Mouse (Mus musculus): ENCODE measurements at regions not wholly inside any gene's neighbourhood (a gene's known extent, or its start where the extent isn't known, plus 50 kb on each side); places are given as distances from the start of the nearest gene placed in this dataset.

DNA sequence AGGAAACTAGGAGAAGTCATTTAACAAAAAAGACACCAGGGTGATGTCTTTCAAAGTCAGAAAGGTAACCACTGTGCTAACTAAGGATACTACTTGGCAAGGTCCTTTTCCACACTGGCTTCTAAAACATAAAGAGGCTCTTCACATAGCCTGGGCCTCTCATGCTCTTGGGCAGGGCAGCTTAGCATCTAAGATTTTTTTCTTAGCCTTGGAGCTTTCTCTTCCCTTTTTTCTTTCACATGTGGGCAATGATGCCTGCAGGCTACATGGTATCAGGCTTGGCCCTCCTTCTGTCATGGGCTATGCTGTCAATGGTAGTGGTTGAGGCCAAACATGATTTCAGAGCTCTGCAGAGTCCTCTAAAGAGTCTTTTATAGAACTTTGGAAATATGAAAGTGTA lies 60.6 kb downstream of the Serpinb6d start:
- H3K79me2 ChIP-seq (ENCODE audit: control insufficient read depth, insufficient read depth, low read length, poor library complexity): no peaks in the 10 kb centered on the region
- H3K27me3 ChIP-seq (ENCODE audit: control insufficient read depth in 1 of 2, insufficient read depth in 2 of 2, low read length in 2 of 2): no peaks in the 10 kb centered on the region
- DNase-seq (ENCODE audit: low read depth, low spot score): no peak
- no peaks in the 10 kb centered on the region for H3K4me1 ChIP-seq (ENCODE audit: control insufficient read depth in 1 of 2, insufficient read depth in 2 of 2, low read length in 2 of 2)
- H3K36me3 ChIP-seq (ENCODE audit: control insufficient read depth in 1 of 2, insufficient read depth in 2 of 2, low read length in 2 of 2): no peaks in the 10 kb centered on the region
- no peaks in the 10 kb centered on the region for H3K9me3 ChIP-seq (replicated peaks; ENCODE audit: insufficient read depth, low read length)
- TF ChIP-seq UBTF (IDR thresholded peaks at IDR 0.05; ENCODE audit: borderline replicate concordance, insufficient read depth, low read depth, low read length) (no peak), TCF12 (IDR thresholded peaks at IDR 0.05; ENCODE audit: low read depth, low read length) (no peak), RAD21 (IDR thresholded peaks at IDR 0.05; ENCODE audit: low read depth, low read length) (no peak), ZKSCAN1 (IDR thresholded peaks at IDR 0.05; ENCODE audit: low read depth, low read length) (no peak), MYB (IDR thresholded peaks at IDR 0.05; ENCODE audit: low read depth, low read length) (no peak), BHLHE40 (IDR thresholded peaks at IDR 0.05; ENCODE audit: borderline replicate concordance, low read depth, low read length) (no peak), ZNF384 (IDR thresholded peaks at IDR 0.05; ENCODE audit: low read depth, low read length) (no peak), POLR2AphosphoS2 (IDR thresholded peaks at IDR 0.05; ENCODE audit: low read length) (no peak), KAT2A (conservative IDR thresholded peaks at IDR 0.05; ENCODE audit: low read depth, low read length) (no peak), NRF1 (IDR thresholded peaks at IDR 0.05; ENCODE audit: insufficient read depth, low read depth, low read length, poor library complexity, severe bottlenecking) (no peak), JUND (IDR thresholded peaks at IDR 0.05; ENCODE audit: low read depth, low read length) (no peak), TBP (IDR thresholded peaks at IDR 0.05; ENCODE audit: low read depth, low read length) (no peak), SMC3 (IDR thresholded peaks at IDR 0.05; ENCODE audit: low read depth, low read length) (no peak), CHD1 (IDR thresholded peaks at IDR 0.05; ENCODE audit: low read depth, low read length) (no peak), ZMIZ1 (IDR thresholded peaks at IDR 0.05; ENCODE audit: low read depth, low read length) (no peak), NELFE (IDR thresholded peaks at IDR 0.05; ENCODE audit: low read depth, low read length) (no peak), HCFC1 (IDR thresholded peaks at IDR 0.05; ENCODE audit: low read depth, low read length) (no peak), GABPA (IDR thresholded peaks at IDR 0.05; ENCODE audit: low read depth, low read length) (no peak), E2F4 (IDR thresholded peaks at IDR 0.05; ENCODE audit: borderline replicate concordance, low read depth, low read length) (no peak)
- H3K9ac ChIP-seq (ENCODE audit: control insufficient read depth, low read depth, low read length, poor library complexity, severe bottlenecking): no peak overlapping the region
- no peak overlapping the region for H3K27ac ChIP-seq (ENCODE audit: control insufficient read depth, low read depth, low read length)
- H3K4me3 ChIP-seq (ENCODE audit: control insufficient read depth in 1 of 2, insufficient read depth in 1 of 2, low read depth in 2 of 2, low read length in 2 of 2): no peak overlapping the region

- H3K4me1 ChIP-seq (ENCODE audit: control insufficient read depth in 1 of 2, insufficient read depth in 2 of 2, low read length in 2 of 2): no peaks in the 10 kb centered on the region
- H3K36me3 ChIP-seq (ENCODE audit: control insufficient read depth in 1 of 2, insufficient read depth in 2 of 2, low read length in 2 of 2): no peaks in the 10 kb centered on the region
- H3K9me3 ChIP-seq (replicated peaks; ENCODE audit: insufficient read depth, low read length): no peaks in the 10 kb centered on the region
- no peaks in the 10 kb centered on the region for H3K79me2 ChIP-seq (ENCODE audit: control insufficient read depth, insufficient read depth, low read length, poor library complexity)
- no peak overlapping the region for H3K27ac ChIP-seq (ENCODE audit: control insufficient read depth, low read depth, low read length)
- H3K4me3 ChIP-seq (ENCODE audit: control insufficient read depth in 1 of 2, insufficient read depth in 1 of 2, low read depth in 2 of 2, low read length in 2 of 2): no peak overlapping the region
- H3K9ac ChIP-seq (ENCODE audit: control insufficient read depth, low read depth, low read length, poor library complexity, severe bottlenecking): no peak overlapping the region
- no peaks in the 10 kb centered on the region for H3K27me3 ChIP-seq (ENCODE audit: control insufficient read depth in 1 of 2, insufficient read depth in 2 of 2, low read length in 2 of 2)
- DNase-seq (ENCODE audit: low read depth, low spot score): peak; percentile 38
- TF ChIP-seq ELF1 (IDR thresholded peaks at IDR 0.05; ENCODE audit: low read depth, low read length): no peak
- TF ChIP-seq POLR2A (IDR thresholded peaks at IDR 0.05; ENCODE audit: control insufficient read depth in 1 of 2, insufficient read depth in 1 of 2, low read depth in 1 of 2, low read length in 2 of 2, poor library complexity in 1 of 2): no peak
- peak; percentile 42 to 68 (median 60); a peak in 5 of 6 replicates for TF ChIP-seq CTCF (IDR thresholded peaks at IDR 0.05 in 2 of 3, conservative IDR thresholded peaks at IDR 0.05 in 1 of 3; ENCODE audit: control insufficient read depth in 1 of 3, insufficient read depth in 1 of 3, low read depth in 2 of 3, low read length in 3 of 3, poor library complexity in 1 of 3, severe bottlenecking in 1 of 3)
- no peak for TF ChIP-seq MEF2A (IDR thresholded peaks at IDR 0.05; ENCODE audit: extremely low read depth, insufficient replicate concordance, low read depth, low read length, poor library complexity, severe bottlenecking)
- peak; percentile 63 for TF ChIP-seq SMC3 (IDR thresholded peaks at IDR 0.05; ENCODE audit: low read depth, low read length)
- no peak for TF ChIP-seq USF1 (IDR thresholded peaks at IDR 0.05; ENCODE audit: low read depth, low read length)
- TF ChIP-seq TBP (IDR thresholded peaks at IDR 0.05; ENCODE audit: low read depth, low read length): no peak
- TF ChIP-seq MAFK (IDR thresholded peaks at IDR 0.05; ENCODE audit: borderline replicate concordance, low read depth, low read length): no peak
- TF ChIP-seq JUND (IDR thresholded peaks at IDR 0.05; ENCODE audit: low read depth, low read length): no peak
- TF ChIP-seq MYB (IDR thresholded peaks at IDR 0.05; ENCODE audit: low read depth, low read length): no peak
- TF ChIP-seq BHLHE40 (IDR thresholded peaks at IDR 0.05; ENCODE audit: borderline replicate concordance, low read depth, low read length): no peak
- 0 out of 2 replicates have a peak, but pooled peaks have one; percentile 21 for TF ChIP-seq ZC3H11A (IDR thresholded peaks at IDR 0.05; ENCODE audit: low read depth, low read length)
- peak; percentile 64 for TF ChIP-seq RAD21 (IDR thresholded peaks at IDR 0.05; ENCODE audit: low read depth, low read length)
- no peak for TF ChIP-seq MXI1 (IDR thresholded peaks at IDR 0.05; ENCODE audit: low read depth, low read length)
- TF ChIP-seq MAX (IDR thresholded peaks at IDR 0.05; ENCODE audit: low read length): no peak
- no peak for TF ChIP-seq HCFC1 (IDR thresholded peaks at IDR 0.05; ENCODE audit: low read depth, low read length)
- no peak for TF ChIP-seq E2F4 (IDR thresholded peaks at IDR 0.05; ENCODE audit: borderline replicate concordance, low read depth, low read length)
- TF ChIP-seq EP300 (IDR thresholded peaks at IDR 0.05; ENCODE audit: low read depth in 1 of 2, low read length in 2 of 2): no peak
Measured at GRCm38 (mm10) chr13:33762293-33763125, 80.7 kb downstream of the Serpinb6e start.

All from MEL (cell line).